Mouse (Mus musculus): ENCODE data around the gene Synj1. TPM values are rescaled to one million over a fixed set of nuclear protein-coding genes. Genes with fewer than 3 reads are reported as not detected.

Synj1 gene
- polyA plus RNA-seq, 1 experiment from 2014 or later, result 52.8 TPM

- WGBS, result 20% methylated on average over 12 of the region's 12 CpGs
Measured at GRCm38 (mm10) chr16:90899498-90899897, 111.6 kb downstream of the Synj1 start.

GRCm38 (mm10) chr16:90897651-90898050 is 113.5 kb downstream of the Synj1 start:
- Histone ChIP-seq H3K27ac (replicated peaks) (no peak overlapping the region), H3K4me2 (no peak overlapping the region), H3K9ac (no peak overlapping the region), H3K4me1 (replicated peaks) (no peaks in the 10 kb centered on the region), H3K27me3 (no peaks in the 10 kb centered on the region), H3K4me3 (no peak overlapping the region), H3K9me3 (no peaks in the 10 kb centered on the region), H3K36me3 (no peaks in the 10 kb centered on the region)
- ATAC-seq (ENCODE audit: low FRiP score, low read depth), result no peak
- WGBS, result 85% methylated on average over 3 of the region's 3 CpGs

More at GRCm38 (mm10) chr16:90899498-90899897, 111.6 kb downstream of the Synj1 start:
- Histone ChIP-seq H3K4me1 (replicated peaks) (no peaks in the 10 kb centered on the region), H3K36me3 (no peaks in the 10 kb centered on the region), H3K4me2 (no peak overlapping the region), H3K9me3 (no peaks in the 10 kb centered on the region), H3K9ac (no peak overlapping the region), H3K27me3 (no peaks in the 10 kb centered on the region), H3K27ac (replicated peaks) (no peak overlapping the region), H3K4me3 (no peak overlapping the region)
- ATAC-seq (ENCODE audit: low FRiP score, low read depth), result no peak

- no peak for ATAC-seq (ENCODE audit: low FRiP score, low read depth)
- Histone ChIP-seq H3K27me3 (no peaks in the 10 kb centered on the region), H3K4me2 (no peak overlapping the region), H3K4me3 (no peak overlapping the region), H3K9ac (no peak overlapping the region), H3K27ac (replicated peaks) (no peak overlapping the region), H3K9me3 (no peaks in the 10 kb centered on the region), H3K36me3 (no peaks in the 10 kb centered on the region), H3K4me1 (replicated peaks) (peaks cover 7% of the 10 kb centered on the region)
- 50% methylated on average over 9 of the region's 9 CpGs for WGBS
Measured at GRCm38 (mm10) chr16:90893792-90894191, 117.3 kb downstream of the Synj1 start.

GRCm38 (mm10) chr16:90893019-90893418 is 118.1 kb downstream of the Synj1 start:
- no peak overlapping the region for H3K9ac ChIP-seq
- H3K4me2 ChIP-seq, result no peak overlapping the region
- H3K9me3 ChIP-seq, result no peaks in the 10 kb centered on the region
- no peaks in the 10 kb centered on the region for H3K27me3 ChIP-seq
- peaks cover 7% of the 10 kb centered on the region for H3K4me1 ChIP-seq (replicated peaks)
- ATAC-seq (ENCODE audit: low FRiP score, low read depth), result no peak
- no peak overlapping the region; the same call in 1 of the 2 replicates for H3K27ac ChIP-seq (replicated peaks)
- H3K36me3 ChIP-seq, result no peaks in the 10 kb centered on the region
- no peak overlapping the region for H3K4me3 ChIP-seq
- 75% methylated on average over 7 of the region's 7 CpGs for WGBS

GRCm38 (mm10) chr16:90892081-90892480 is 119.0 kb downstream of the Synj1 start:
- Histone ChIP-seq H3K4me2 (no peak overlapping the region), H3K9ac (no peak overlapping the region), H3K27me3 (no peaks in the 10 kb centered on the region), H3K4me1 (replicated peaks) (peaks cover 7% of the 10 kb centered on the region), H3K4me3 (no peak overlapping the region), H3K36me3 (no peaks in the 10 kb centered on the region), H3K9me3 (no peaks in the 10 kb centered on the region), H3K27ac (replicated peaks) (no peak overlapping the region)
- 70% methylated on average over 8 of the region's 8 CpGs for WGBS
- ATAC-seq (ENCODE audit: low FRiP score, low read depth), result no peak

- no peak overlapping the region for H3K4me2 ChIP-seq
- H3K9ac ChIP-seq, result no peak overlapping the region
- 49% methylated on average over 14 of the region's 14 CpGs for WGBS
- no peak for ATAC-seq (ENCODE audit: low FRiP score, low read depth)
- peaks cover 7% of the 10 kb centered on the region for H3K4me1 ChIP-seq (replicated peaks)
- no peaks in the 10 kb centered on the region for H3K27me3 ChIP-seq
- no peaks in the 10 kb centered on the region for H3K9me3 ChIP-seq
- no peaks in the 10 kb centered on the region for H3K36me3 ChIP-seq
- H3K27ac ChIP-seq (replicated peaks), result no peak overlapping the region
- no peak overlapping the region for H3K4me3 ChIP-seq
Measured at GRCm38 (mm10) chr16:90891601-90892000, 119.5 kb downstream of the Synj1 start.

GRCm38 (mm10) chr16:90890683-90891082 is 120.4 kb downstream of the Synj1 start:
- peaks cover 7% of the 10 kb centered on the region for H3K4me1 ChIP-seq (replicated peaks)
- H3K36me3 ChIP-seq, result no peaks in the 10 kb centered on the region
- H3K9me3 ChIP-seq, result no peaks in the 10 kb centered on the region
- no peak for ATAC-seq (ENCODE audit: low FRiP score, low read depth)
- H3K27ac ChIP-seq (replicated peaks), result no peak overlapping the region
- H3K9ac ChIP-seq, result no peak overlapping the region
- H3K27me3 ChIP-seq, result no peaks in the 10 kb centered on the region
- no peak overlapping the region for H3K4me2 ChIP-seq
- WGBS, result 89% methylated on average over 9 of the region's 9 CpGs
- no peak overlapping the region for H3K4me3 ChIP-seq

Small RNAs within 50 kb of the gene (microRNA-seq; reads per million reads assigned to microRNA genes)
- gene Gm22933, result not detected

Other genes with a start within 250 kb of the Synj1 start
- 9.3 and 9.6 TPM in 2 replicates for gene Urb1, start 200.9 kb downstream of the Synj1 start, polyA plus RNA-seq (2015; fragmentation: Nextera tagmentation; extraction: Ambion mirVana)
- gene Eva1c, start 184.6 kb downstream of the Synj1 start, polyA plus RNA-seq (2015; fragmentation: Nextera tagmentation; extraction: Ambion mirVana), result 2.8 and 4.5 TPM in 2 replicates
- gene Cfap298, start 76.2 kb downstream of the Synj1 start, polyA plus RNA-seq (2015; fragmentation: Nextera tagmentation; extraction: Ambion mirVana), result 51.2 and 53.4 TPM in 2 replicates
- gene Paxbp1, start 33.2 kb upstream of the Synj1 start, polyA plus RNA-seq (2015; fragmentation: Nextera tagmentation; extraction: Ambion mirVana), result 58.7 and 61.2 TPM in 2 replicates
- gene 4932438H23Rik, start 83.8 kb upstream of the Synj1 start, polyA plus RNA-seq (2015; fragmentation: Nextera tagmentation; extraction: Ambion mirVana), result 0.59 and 0.69 TPM in 2 replicates
- gene Olig2, start 214.1 kb upstream of the Synj1 start, polyA plus RNA-seq (2015; fragmentation: Nextera tagmentation; extraction: Ambion mirVana), result 15.6 and 16.2 TPM in 2 replicates

Measured in hindbrain, embryonic 15.5 days (tissue).